Mouse (Mus musculus) ovary, postnatal 10 days (tissue): Measurements from ENCODE around the gene Slc5a6.
"Not testable (repeated sequence)": the region's sequence is repeated elsewhere in the genome, so short reads cannot be mapped to it uniquely, and the experiment has no call there.

Experiments
- DNase-seq: peaks from one replicate; pipeline ENCODE4 v3.0.0; 2022; ENCODE audit warnings: low spot score

The Slc5a6 gene

GRCm38 (mm10) chr5:31069810-31070209 is 21.1 kb upstream of the Slc5a6 start:
- DNase-seq = no peak

GRCm38 (mm10) chr5:31055216-31056140 is 6.8 kb upstream of the Slc5a6 start:
- peak; percentile 10 for DNase-seq

GRCm38 (mm10) chr5:31054261-31055215 is 5.8 kb upstream of the Slc5a6 start, which contains the start of gene Cad:
TSS of gene Cad (plus strand) at chr5:31054780.
- DNase-seq = peak; percentile 87

- not testable (repeated sequence) for DNase-seq
Observed at GRCm38 (mm10) chr5:31053728-31054127, 5.0 kb upstream of the Slc5a6 start.

GRCm38 (mm10) chr5:31050427-31050826 is 1.7 kb upstream of the Slc5a6 start:
- DNase-seq = no peak

- DNase-seq = peak; percentile 98
Observed at GRCm38 (mm10) chr5:31047848-31048762, 619 bp downstream of the Slc5a6 start, which contains the start of gene Atraid. TSS of gene Atraid (plus strand) at chr5:31048312.

GRCm38 (mm10) chr5:31047074-31047473 is 1.6 kb downstream of the Slc5a6 start:
- DNase-seq = no peak

GRCm38 (mm10) chr5:31046416-31046815 is 2.3 kb downstream of the Slc5a6 start:
- DNase-seq = no peak

- DNase-seq = no peak
Observed at GRCm38 (mm10) chr5:31038171-31038845, 10.4 kb downstream of the Slc5a6 start.

- DNase-seq = not testable (repeated sequence)
Observed at GRCm38 (mm10) chr5:31036556-31036955, 12.2 kb downstream of the Slc5a6 start.

- no peak for DNase-seq
Observed at GRCm38 (mm10) chr5:31034669-31035068, 14.1 kb downstream of the Slc5a6 start.

GRCm38 (mm10) chr5:31031508-31031907 is 17.2 kb downstream of the Slc5a6 start:
- no peak for DNase-seq

GRCm38 (mm10) chr5:31030926-31031325 is 17.8 kb downstream of the Slc5a6 start:
- DNase-seq = no peak

- DNase-seq = no peak
Observed at GRCm38 (mm10) chr5:31024641-31025040, 24.1 kb downstream of the Slc5a6 start.

- DNase-seq = no peak
Observed at GRCm38 (mm10) chr5:31023254-31023653, 25.5 kb downstream of the Slc5a6 start.

GRCm38 (mm10) chr5:31022690-31023089 is 26.0 kb downstream of the Slc5a6 start:
- no peak for DNase-seq

GRCm38 (mm10) chr5:31021790-31022189 is 26.9 kb downstream of the Slc5a6 start:
- not testable (repeated sequence) for DNase-seq

GRCm38 (mm10) chr5:31015913-31016312 is 32.8 kb downstream of the Slc5a6 start:
- DNase-seq = no peak

- DNase-seq = no peak
Observed at GRCm38 (mm10) chr5:31012737-31013136, 36.0 kb downstream of the Slc5a6 start.

- DNase-seq = peak; percentile 75
Observed at GRCm38 (mm10) chr5:31004184-31004583, 44.5 kb downstream of the Slc5a6 start.

GRCm38 (mm10) chr5:31001560-31001959 is 47.2 kb downstream of the Slc5a6 start:
- DNase-seq = no peak
